Mouse (Mus musculus) midbrain, embryonic 14.5 days (tissue): ENCODE results near the gene 1190005I06Rik. TPM values are rescaled to one million over a fixed set of nuclear protein-coding genes. Genes with fewer than 3 reads are reported as not detected.

Experiments used
- ATAC-seq: fragments of 200-750 bp; cut with Nextera tagmentation; 2 replicates; pipeline ENCODE4 v1.8.0; 2017; ENCODE audit warnings: moderate number of reproducible peaks, moderate library complexity; ENCODE audit not compliant: low FRiP score, low TSS enrichment
- DNase-seq: peaks from one replicate; pipeline ENCODE4 v3.0.0-alpha.2; 2015
- H3K27ac ChIP-seq: fragments of 300-500 bp; sonication (generic); replicated peaks from 2 replicates; pipeline ENCODE4 v1.5.1; 2014; ENCODE audit warnings: mild to moderate bottlenecking, low read depth, low read length, moderate library complexity
- H3K27me3 ChIP-seq: fragments of 300-500 bp; sonication (generic); 2 replicates; pipeline ENCODE4 v1.6.1; 2014; ENCODE audit warnings: low read length, control low read depth, mixed read lengths; ENCODE audit not compliant: control insufficient read depth, insufficient read depth
- H3K36me3 ChIP-seq: fragments of 300-500 bp; sonication (generic); 2 replicates; pipeline ENCODE4 v1.6.1; 2014; ENCODE audit warnings: low read length, control low read depth; ENCODE audit not compliant: control insufficient read depth, insufficient read depth
- H3K4me1 ChIP-seq: fragments of 300-500 bp; sonication (generic); 2 replicates; pipeline ENCODE4 v1.6.1; 2014; ENCODE audit warnings: mild to moderate bottlenecking, antibody characterized with exemption, low read length, control low read depth; ENCODE audit not compliant: control insufficient read depth, insufficient read depth
- H3K4me2 ChIP-seq: fragments of 300-500 bp; sonication (generic); 2 replicates; pipeline ENCODE4 v1.6.1; 2014; ENCODE audit warnings: mild to moderate bottlenecking, low read length, moderate library complexity
- H3K4me3 ChIP-seq: fragments of 300-500 bp; sonication (generic); replicated peaks from 2 replicates; pipeline ENCODE4 v1.5.1; 2014; ENCODE audit warnings: low read depth, low read length
- H3K9ac ChIP-seq: fragments of 300-500 bp; sonication (generic); replicated peaks from 2 replicates; pipeline ENCODE4 v1.6.1; 2014; ENCODE audit warnings: mild to moderate bottlenecking, low read length, moderate library complexity
- H3K9me3 ChIP-seq: fragments of 300-500 bp; sonication (generic); 2 replicates; pipeline ENCODE4 v1.6.1; 2016; ENCODE audit warnings: low read length, control low read depth, mixed read lengths; ENCODE audit not compliant: control insufficient read depth
- WGBS: fragments of 180-500 bp; shearing (Covaris S2); extraction: QIAGEN DNeasy Blood & Tissue Kit; methylation state at CpG from one replicate; pipeline ENCODE4 v1.1.7; 2014; 5-methylcytosine and 5-hydroxymethylcytosine counted together
- polyA plus RNA-seq: library from polyadenylated mRNA; unstranded; fragments of >200 nt; fragmentation: Nextera tagmentation; extraction: Ambion mirVana; gene quantifications from 2 replicates; pipeline ENCODE4 v1.2.1, GENCODE M21; 2014

1190005I06Rik gene
- polyA plus RNA-seq, 1 experiment from 2014 or later = 11.8 TPM

DNA sequence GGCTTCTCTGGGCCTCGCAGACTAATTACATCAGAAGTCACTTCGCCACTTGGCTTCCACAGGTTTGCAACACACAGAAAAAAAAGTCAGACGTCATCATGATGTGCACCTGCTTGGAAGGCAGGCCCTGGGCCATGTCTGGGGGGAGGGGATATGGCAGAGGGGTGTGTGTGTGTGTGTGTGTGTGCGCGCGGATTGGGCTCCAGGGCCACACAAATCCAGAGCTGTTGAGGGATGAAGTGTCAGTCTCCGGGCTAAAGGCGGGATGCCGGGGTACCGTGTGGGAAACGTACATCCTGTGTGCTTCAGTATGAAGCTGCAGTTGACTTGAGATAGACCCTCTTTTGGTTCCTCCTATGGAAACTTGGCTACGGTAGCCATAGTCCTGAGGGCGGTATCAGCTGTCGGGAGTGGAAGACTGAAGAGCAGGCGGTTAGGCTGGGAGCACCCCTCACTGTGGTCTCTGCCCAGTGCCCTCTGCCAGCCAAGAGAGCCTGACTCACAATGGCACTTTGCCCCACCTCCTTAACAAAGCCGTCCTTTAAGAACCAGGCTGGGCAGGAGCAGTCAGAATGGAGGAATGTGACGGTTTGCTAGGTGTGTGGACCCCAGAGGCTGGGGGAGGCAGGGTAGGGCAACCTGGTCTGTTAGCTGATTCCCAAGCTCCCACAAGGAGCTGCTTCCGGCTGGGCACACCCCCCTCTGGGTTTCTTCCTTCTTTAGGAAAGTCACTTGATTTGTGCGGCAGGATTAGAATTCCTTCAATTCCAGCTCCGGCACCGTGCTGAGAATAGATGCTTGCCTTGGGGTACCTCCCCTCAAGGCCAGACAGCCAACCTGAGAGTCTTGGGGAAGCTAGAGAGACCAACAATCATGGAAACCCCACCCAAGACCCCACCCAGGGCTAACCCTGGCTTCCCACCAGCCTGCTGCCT is 15.7 kb downstream of the 1190005I06Rik start:
- Histone ChIP-seq H3K4me1 (0 out of 2 replicates have a peak, but pooled peaks cover 10% of the 10 kb centered on the region), H3K9me3 (no peaks in the 10 kb centered on the region), H3K4me2 (no peak overlapping the region), H3K4me3 (no peak overlapping the region), H3K9ac (no peak overlapping the region), H3K27me3 (0 out of 2 replicates have a peak, but pooled peaks cover 6% of the 10 kb centered on the region), H3K27ac (no peak overlapping the region), H3K36me3 (no peaks in the 10 kb centered on the region)
- ATAC-seq = no peak
- no peak for DNase-seq
- WGBS = 76% methylated on average over 21 of the region's 21 CpGs

DNA sequence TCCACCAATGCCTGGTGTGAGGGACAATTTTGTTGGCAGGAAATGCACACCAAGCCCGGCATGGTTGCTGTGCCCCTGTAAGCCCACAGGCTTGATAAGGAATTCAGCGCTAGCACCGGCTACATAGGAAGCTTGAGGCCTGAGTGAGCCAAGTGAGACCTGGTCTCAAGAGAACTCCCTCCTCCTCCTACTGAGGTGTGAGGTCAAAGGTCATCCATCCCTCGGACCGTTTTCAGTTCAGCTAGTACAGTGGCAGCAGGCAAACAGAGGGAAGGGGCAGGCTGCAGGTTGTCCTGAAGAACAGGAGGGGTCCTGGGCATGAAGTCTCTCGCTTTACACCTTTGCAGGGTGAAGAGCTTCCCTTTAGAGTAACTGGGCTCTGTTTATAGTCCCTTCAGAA is 16.6 kb downstream of the 1190005I06Rik start:
- H3K4me2 ChIP-seq = no peak overlapping the region
- DNase-seq (no peak), ATAC-seq (no peak)
- H3K4me3 ChIP-seq = no peak overlapping the region
- no peak overlapping the region for H3K27ac ChIP-seq
- H3K27me3 ChIP-seq = 0 out of 2 replicates have a peak, but pooled peaks cover 6% of the 10 kb centered on the region
- WGBS = 60% methylated on average over 6 of the region's 6 CpGs
- no peaks in the 10 kb centered on the region for H3K9me3 ChIP-seq
- H3K9ac ChIP-seq = no peak overlapping the region
- H3K4me1 ChIP-seq = 0 out of 2 replicates have a peak, but pooled peaks cover 10% of the 10 kb centered on the region
- no peaks in the 10 kb centered on the region for H3K36me3 ChIP-seq

GRCm38 (mm10) chr8:120630031-120630430 is 17.4 kb downstream of the 1190005I06Rik start:
- DNase-seq (no peak), ATAC-seq (no peak)
- Histone ChIP-seq H3K4me1 (0 out of 2 replicates have a peak, but pooled peaks cover 10% of the 10 kb centered on the region), H3K27ac (no peak overlapping the region), H3K27me3 (0 out of 2 replicates have a peak, but pooled peaks cover 6% of the 10 kb centered on the region), H3K4me3 (no peak overlapping the region), H3K9ac (no peak overlapping the region), H3K36me3 (no peaks in the 10 kb centered on the region), H3K4me2 (no peak overlapping the region), H3K9me3 (no peaks in the 10 kb centered on the region)
- 51% methylated on average over 5 of the region's 5 CpGs for WGBS

- whole genome bisulfite sequencing = 75% methylated on average over 5 of the region's 5 CpGs
- H3K4me2 ChIP-seq = no peak overlapping the region
- no peaks in the 10 kb centered on the region for H3K27me3 ChIP-seq
- H3K4me3 ChIP-seq = no peak overlapping the region
- no peaks in the 10 kb centered on the region for H3K4me1 ChIP-seq
- ATAC-seq = no peak; the same call in 1 of the 2 replicates
- H3K9me3 ChIP-seq = no peaks in the 10 kb centered on the region
- H3K9ac ChIP-seq = no peak overlapping the region
- H3K36me3 ChIP-seq = no peaks in the 10 kb centered on the region
- H3K27ac ChIP-seq = no peak overlapping the region
- no peak for DNase-seq
Measured at GRCm38 (mm10) chr8:120627298-120627697, 20.1 kb downstream of the 1190005I06Rik start.

DNA sequence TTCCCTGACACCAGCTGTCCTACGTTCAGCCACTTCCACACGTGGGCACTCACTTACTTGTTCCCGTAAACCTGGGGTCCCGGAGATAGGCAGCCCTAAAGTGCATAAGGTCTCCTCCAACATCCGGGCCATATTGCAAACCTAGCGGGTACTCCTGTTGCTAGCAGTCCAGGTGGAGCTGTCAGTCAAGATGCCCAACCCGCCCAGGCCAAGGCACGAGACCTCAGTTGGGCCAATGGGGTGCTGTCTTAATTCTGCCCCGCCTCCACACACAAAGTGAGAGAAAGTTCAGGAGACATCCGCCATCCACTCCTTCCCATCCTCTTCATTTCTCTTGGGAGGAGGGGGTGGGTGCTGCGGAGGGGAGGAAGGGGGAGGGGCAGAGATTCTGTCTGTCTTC is 21.0 kb downstream of the 1190005I06Rik start:
- H3K4me1 ChIP-seq = peaks cover 5% of the 10 kb centered on the region; the same call in 1 of the 2 replicates
- no peak overlapping the region for H3K27ac ChIP-seq
- ATAC-seq = no peak
- no peaks in the 10 kb centered on the region for H3K9me3 ChIP-seq
- no peaks in the 10 kb centered on the region for H3K27me3 ChIP-seq
- no peak overlapping the region for H3K4me2 ChIP-seq
- DNase-seq = no peak
- H3K4me3 ChIP-seq = no peak overlapping the region
- H3K36me3 ChIP-seq = no peaks in the 10 kb centered on the region
- WGBS = 65% methylated on average over 11 of the region's 11 CpGs
- H3K9ac ChIP-seq = no peak overlapping the region

GRCm38 (mm10) chr8:120623608-120624007 is 23.8 kb downstream of the 1190005I06Rik start:
- no peak overlapping the region for H3K4me2 ChIP-seq
- WGBS = 13% methylated on average over 2 of the region's 2 CpGs
- DNase-seq = no peak

DNA sequence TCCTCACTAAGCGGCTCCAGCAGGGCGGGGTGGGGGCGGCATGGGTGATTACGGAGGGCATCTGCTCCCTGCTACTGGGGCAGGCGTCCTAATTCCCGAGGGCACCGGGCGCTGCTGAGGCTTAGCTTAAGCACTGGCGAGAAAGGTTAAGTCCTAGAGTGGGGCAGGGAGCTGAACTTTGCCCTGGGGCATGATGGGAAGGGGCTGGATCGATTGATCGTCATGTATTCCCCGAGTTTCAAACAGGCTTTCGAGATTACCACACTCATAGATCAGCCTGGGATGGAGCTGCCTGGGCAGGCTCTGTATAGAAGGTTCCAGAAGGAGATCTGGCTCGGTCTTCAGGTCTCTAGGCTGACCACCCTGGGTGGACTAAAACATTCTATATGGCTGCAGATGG is 25.3 kb downstream of the 1190005I06Rik start:
- Histone ChIP-seq H3K9ac (no peak overlapping the region), H3K4me2 (no peak overlapping the region), H3K9me3 (no peaks in the 10 kb centered on the region), H3K36me3 (no peaks in the 10 kb centered on the region), H3K27me3 (no peaks in the 10 kb centered on the region), H3K4me1 (peaks cover 21% of the 10 kb centered on the region), H3K4me3 (no peak overlapping the region), H3K27ac (no peak overlapping the region)
- ATAC-seq = no peak
- 53% methylated on average over 14 of the region's 14 CpGs for WGBS
- DNase-seq = no peak

More at GRCm38 (mm10) chr8:120623608-120624007, 23.8 kb downstream of the 1190005I06Rik start:
- Histone ChIP-seq H3K36me3 (no peaks in the 10 kb centered on the region), H3K27ac (no peak overlapping the region), H3K27me3 (no peaks in the 10 kb centered on the region), H3K4me3 (no peak overlapping the region), H3K9ac (no peak overlapping the region), H3K4me1 (peaks cover 11% of the 10 kb centered on the region; the same call in 1 of the 2 replicates), H3K9me3 (no peaks in the 10 kb centered on the region)
- ATAC-seq = no peak

DNA sequence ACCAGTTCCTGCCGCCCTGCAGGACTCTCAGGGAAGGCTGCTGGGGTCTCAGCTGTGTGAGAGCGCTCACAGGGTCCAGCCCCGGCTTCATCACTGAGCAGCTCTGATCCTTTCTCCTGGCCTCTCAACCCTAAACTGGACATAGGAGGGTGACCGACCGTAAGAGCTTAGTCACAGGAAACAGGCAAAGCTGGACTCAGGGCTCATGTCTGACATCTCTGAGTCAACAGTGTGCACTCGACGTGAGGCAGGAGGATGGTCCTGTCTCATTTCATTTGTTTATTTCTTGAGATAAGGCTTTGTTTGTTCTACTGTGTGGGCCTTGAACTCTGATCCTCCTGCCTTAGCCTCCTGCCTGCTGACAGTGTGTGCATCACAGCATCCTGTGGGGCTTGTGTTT is 27.0 kb downstream of the 1190005I06Rik start:
- H3K4me2 ChIP-seq = no peak overlapping the region
- DNase-seq = no peak
- no peak for ATAC-seq
- H3K27ac ChIP-seq = no peak overlapping the region
- no peak overlapping the region for H3K9ac ChIP-seq
- H3K27me3 ChIP-seq = no peaks in the 10 kb centered on the region
- H3K4me1 ChIP-seq = peaks cover 37% of the 10 kb centered on the region
- 42% methylated on average over 7 of the region's 7 CpGs for WGBS
- no peak overlapping the region for H3K4me3 ChIP-seq
- H3K36me3 ChIP-seq = no peaks in the 10 kb centered on the region
- no peaks in the 10 kb centered on the region for H3K9me3 ChIP-seq
